Mouse (Mus musculus) ES-E14 (cell line): ENCODE data around the gene Hspa1a.

Source experiments
- CHD2 ChIP-seq: IDR thresholded peaks from 2 replicates; pipeline ENCODE4 v1.6.1; 2014; ENCODE audit warnings: mild to moderate bottlenecking, low read depth, low read length, inconsistent platforms
- HCFC1 ChIP-seq: IDR thresholded peaks from 2 replicates; pipeline ENCODE4 v1.6.1; 2012; ENCODE audit warnings: low read length, inconsistent platforms, borderline replicate concordance; ENCODE audit not compliant: insufficient read depth
- ZNF384 ChIP-seq: IDR thresholded peaks from 2 replicates; pipeline ENCODE4 v1.6.1; 2012; ENCODE audit warnings: low read depth, low read length, inconsistent platforms

- TF ChIP-seq ZNF384 = no peak
- TF ChIP-seq CHD2 = no peak
- TF ChIP-seq HCFC1 = no peak
Observed at GRCm38 (mm10) chr17:34953904-34954303, 18.1 kb downstream of the Hspa1a start.
